Mouse (Mus musculus): ENCODE data around the gene Asrgl1. TPM values are rescaled to one million over a fixed set of nuclear protein-coding genes. Genes with fewer than 3 reads are reported as not detected.

Gene Asrgl1
- polyA plus RNA-seq, 1 experiment from 2014 or later = 13.6 TPM

GRCm38 (mm10) chr19:9119655-9120425 lies 15.6 kb downstream of the Asrgl1 start:
- peaks cover 16% of the 10 kb centered on the region; the same call in 1 of the 2 replicates for H3K36me3 ChIP-seq
- no peak overlapping the region for H3K4me3 ChIP-seq (replicated peaks)
- no peak overlapping the region for H3K9ac ChIP-seq (replicated peaks)
- no peaks in the 10 kb centered on the region for H3K27me3 ChIP-seq
- 90% methylated on average over 3 of the region's 3 CpGs for WGBS
- H3K9me3 ChIP-seq = no peaks in the 10 kb centered on the region
- H3K4me1 ChIP-seq (replicated peaks) = no peaks in the 10 kb centered on the region
- ATAC-seq = no peak
- H3K27ac ChIP-seq = no peak overlapping the region
- no peak overlapping the region for H3K4me2 ChIP-seq (replicated peaks)

GRCm38 (mm10) chr19:9117275-9117674 lies 18.2 kb downstream of the Asrgl1 start:
- no peak overlapping the region for H3K27ac ChIP-seq
- H3K4me1 ChIP-seq (replicated peaks) = no peaks in the 10 kb centered on the region
- no peak overlapping the region for H3K4me2 ChIP-seq (replicated peaks)
- peak; percentile 72; the same call in 1 of the 2 replicates for ATAC-seq
- no peak overlapping the region for H3K4me3 ChIP-seq (replicated peaks)
- WGBS = 87% methylated on average over 5 of the region's 5 CpGs
- H3K9ac ChIP-seq (replicated peaks) = no peak overlapping the region
- no peaks in the 10 kb centered on the region for H3K27me3 ChIP-seq
- no peaks in the 10 kb centered on the region for H3K9me3 ChIP-seq
- peaks cover 32% of the 10 kb centered on the region for H3K36me3 ChIP-seq

- 87% methylated on average over 4 of the region's 4 CpGs for WGBS
These were observed 19.2 kb downstream of the Asrgl1 start for GRCm38 (mm10) chr19:9116268-9116667.

DNA sequence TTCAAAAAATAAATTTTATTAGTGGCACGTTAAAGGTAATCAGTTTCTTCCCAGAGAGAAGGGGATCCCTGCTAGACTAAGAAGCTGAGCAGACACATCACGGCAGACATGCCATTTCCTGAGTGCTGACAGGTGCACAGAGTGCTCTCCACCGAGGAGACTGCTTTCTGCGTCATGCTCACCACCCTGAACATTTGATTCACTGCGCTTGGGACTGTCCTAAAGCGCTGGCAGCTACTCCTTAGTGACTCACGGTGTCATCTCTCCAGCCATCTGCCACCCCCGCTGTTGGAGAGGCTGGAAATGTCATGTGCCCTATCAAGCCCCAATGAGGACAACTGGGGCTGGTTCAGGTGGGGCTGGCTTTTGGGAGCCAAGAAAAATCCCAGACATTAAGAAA lies 23.4 kb downstream of the Asrgl1 start:
- 78% methylated on average over 8 of the region's 8 CpGs for WGBS
- peaks cover 28% of the 10 kb centered on the region for H3K36me3 ChIP-seq
- H3K4me3 ChIP-seq (replicated peaks) = no peak overlapping the region
- no peaks in the 10 kb centered on the region for H3K9me3 ChIP-seq
- H3K9ac ChIP-seq (replicated peaks) = no peak overlapping the region
- no peak for ATAC-seq
- no peak overlapping the region for H3K27ac ChIP-seq
- no peaks in the 10 kb centered on the region for H3K27me3 ChIP-seq
- no peak overlapping the region for H3K4me2 ChIP-seq (replicated peaks)
- no peaks in the 10 kb centered on the region for H3K4me1 ChIP-seq (replicated peaks)

More at GRCm38 (mm10) chr19:9116268-9116667, 19.2 kb downstream of the Asrgl1 start:
- H3K9me3 ChIP-seq = no peaks in the 10 kb centered on the region
- H3K9ac ChIP-seq (replicated peaks) = no peak overlapping the region
- no peak overlapping the region for H3K4me2 ChIP-seq (replicated peaks)
- H3K4me3 ChIP-seq (replicated peaks) = no peak overlapping the region
- no peaks in the 10 kb centered on the region for H3K4me1 ChIP-seq (replicated peaks)
- ATAC-seq = no peak
- H3K36me3 ChIP-seq = peaks cover 32% of the 10 kb centered on the region
- no peaks in the 10 kb centered on the region for H3K27me3 ChIP-seq
- no peak overlapping the region for H3K27ac ChIP-seq

- no peaks in the 10 kb centered on the region for H3K27me3 ChIP-seq
- H3K27ac ChIP-seq = no peak overlapping the region
These were observed 25.1 kb downstream of the Asrgl1 start for GRCm38 (mm10) chr19:9110182-9110869.

GRCm38 (mm10) chr19:9108536-9108935 lies 26.9 kb downstream of the Asrgl1 start:
- Histone ChIP-seq H3K4me1 (replicated peaks) (no peaks in the 10 kb centered on the region), H3K27me3 (no peaks in the 10 kb centered on the region), H3K4me3 (replicated peaks) (no peak overlapping the region), H3K9me3 (no peaks in the 10 kb centered on the region), H3K36me3 (peaks cover 9% of the 10 kb centered on the region; the same call in 1 of the 2 replicates), H3K9ac (replicated peaks) (no peak overlapping the region), H3K27ac (no peak overlapping the region), H3K4me2 (replicated peaks) (no peak overlapping the region)
- ATAC-seq = no peak
- WGBS = 98% methylated on average over 1 of the region's 1 CpGs

More at GRCm38 (mm10) chr19:9110182-9110869, 25.1 kb downstream of the Asrgl1 start:
- 60% methylated on average over 4 of the region's 4 CpGs for WGBS
- H3K4me3 ChIP-seq (replicated peaks) = no peak overlapping the region
- H3K9me3 ChIP-seq = no peaks in the 10 kb centered on the region
- no peaks in the 10 kb centered on the region for H3K4me1 ChIP-seq (replicated peaks)
- H3K9ac ChIP-seq (replicated peaks) = no peak overlapping the region
- H3K36me3 ChIP-seq = peaks cover 19% of the 10 kb centered on the region
- H3K4me2 ChIP-seq (replicated peaks) = no peak overlapping the region
- peak; percentile 91 for ATAC-seq

DNA sequence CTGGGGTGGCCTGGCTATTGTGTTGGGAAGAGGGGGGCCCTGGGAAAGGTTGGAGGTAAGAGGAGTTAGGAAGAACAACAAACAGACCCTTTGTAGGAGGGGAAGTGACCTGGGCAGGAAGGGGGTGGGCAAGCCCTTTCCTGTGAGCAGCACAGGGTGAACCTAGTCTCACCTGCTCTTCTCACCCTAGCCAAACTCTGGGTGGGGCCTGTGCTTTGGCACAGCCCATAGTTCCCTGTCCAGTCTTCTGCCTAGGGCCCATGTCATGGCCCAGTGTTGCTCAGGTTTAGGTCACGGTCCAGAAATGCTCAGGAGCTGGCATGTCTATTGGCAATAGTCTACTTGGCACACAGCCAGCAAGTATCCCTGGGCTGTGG lies 28.1 kb downstream of the Asrgl1 start:
- H3K4me2 ChIP-seq (replicated peaks) = no peak overlapping the region
- H3K27me3 ChIP-seq = no peaks in the 10 kb centered on the region
- H3K9me3 ChIP-seq = no peaks in the 10 kb centered on the region
- H3K4me3 ChIP-seq (replicated peaks) = no peak overlapping the region
- ATAC-seq = no peak
- no peaks in the 10 kb centered on the region for H3K36me3 ChIP-seq
- no peaks in the 10 kb centered on the region for H3K4me1 ChIP-seq (replicated peaks)
- no peak overlapping the region for H3K9ac ChIP-seq (replicated peaks)
- WGBS = 85% methylated on average over 1 of the region's 1 CpGs
- no peak overlapping the region for H3K27ac ChIP-seq

DNA sequence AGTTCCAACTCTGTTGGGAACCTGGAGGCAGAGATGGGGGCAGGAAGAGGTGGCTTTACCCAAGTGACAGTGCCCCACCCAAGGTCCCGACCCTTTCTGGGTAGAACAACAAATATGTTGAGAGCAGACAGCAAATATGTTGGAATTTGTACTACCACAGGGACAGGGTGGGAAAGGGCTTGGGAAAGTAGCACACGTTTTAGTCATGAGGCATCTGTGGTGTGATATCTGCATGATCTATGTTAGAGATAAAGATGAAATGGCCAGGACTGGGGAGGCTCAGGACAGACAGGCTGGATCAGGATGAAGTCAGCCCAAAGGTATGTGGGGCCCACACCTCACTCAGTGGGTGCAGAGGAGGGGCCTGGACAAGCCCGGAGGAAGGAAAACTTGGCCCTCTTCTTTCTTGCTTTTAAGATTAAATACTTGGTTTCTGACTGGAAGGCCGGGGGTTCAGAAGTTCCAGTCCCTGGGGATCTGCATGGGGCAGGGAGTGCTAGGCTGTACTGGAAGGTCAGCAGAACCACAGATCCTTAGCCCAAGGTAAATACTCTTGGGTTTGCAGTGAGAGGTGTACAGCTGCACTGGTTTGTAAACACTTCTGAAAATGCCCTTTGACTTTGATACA lies 28.6 kb downstream of the Asrgl1 start:
- Histone ChIP-seq H3K27me3 (no peaks in the 10 kb centered on the region), H3K27ac (no peak overlapping the region), H3K4me3 (replicated peaks) (no peak overlapping the region), H3K36me3 (no peaks in the 10 kb centered on the region), H3K4me1 (replicated peaks) (no peaks in the 10 kb centered on the region), H3K9me3 (no peaks in the 10 kb centered on the region), H3K9ac (replicated peaks) (no peak overlapping the region), H3K4me2 (replicated peaks) (no peak overlapping the region)
- 62% methylated on average over 4 of the region's 4 CpGs for WGBS
- ATAC-seq = no peak

DNA sequence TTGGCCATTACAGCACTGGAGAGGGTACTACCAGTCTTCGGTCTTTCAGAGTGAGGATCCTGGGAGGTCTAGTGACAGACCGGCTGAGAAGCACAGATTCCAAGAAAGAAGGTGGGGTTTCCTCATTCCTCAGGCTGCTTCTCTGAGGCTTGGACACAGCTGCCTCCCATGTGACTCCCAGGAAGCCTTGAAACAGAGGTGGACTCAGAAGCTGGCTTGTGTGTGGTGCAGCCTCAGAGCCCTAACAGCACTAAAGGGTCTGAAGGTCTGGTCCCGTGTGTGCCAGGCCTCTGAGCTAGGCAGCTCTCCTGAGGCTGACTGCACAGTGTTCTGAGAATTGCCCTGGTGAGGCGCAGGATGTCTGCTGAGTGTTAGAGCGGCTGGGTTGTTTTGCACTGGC lies 29.3 kb downstream of the Asrgl1 start:
- Histone ChIP-seq H3K9ac (replicated peaks) (no peak overlapping the region), H3K36me3 (no peaks in the 10 kb centered on the region), H3K4me1 (replicated peaks) (no peaks in the 10 kb centered on the region), H3K27me3 (no peaks in the 10 kb centered on the region), H3K27ac (no peak overlapping the region), H3K4me2 (replicated peaks) (no peak overlapping the region), H3K9me3 (no peaks in the 10 kb centered on the region), H3K4me3 (replicated peaks) (no peak overlapping the region)
- ATAC-seq = no peak
- 74% methylated on average over 5 of the region's 5 CpGs for WGBS

- Histone ChIP-seq H3K9ac (replicated peaks) (no peak overlapping the region), H3K4me1 (replicated peaks) (no peaks in the 10 kb centered on the region), H3K27ac (no peak overlapping the region), H3K4me3 (replicated peaks) (no peak overlapping the region), H3K27me3 (no peaks in the 10 kb centered on the region), H3K9me3 (no peaks in the 10 kb centered on the region), H3K4me2 (replicated peaks) (no peak overlapping the region), H3K36me3 (no peaks in the 10 kb centered on the region)
- no peak for ATAC-seq
- WGBS = 72% methylated on average over 3 of the region's 3 CpGs
These were observed 30.2 kb downstream of the Asrgl1 start for GRCm38 (mm10) chr19:9105101-9105685.

DNA sequence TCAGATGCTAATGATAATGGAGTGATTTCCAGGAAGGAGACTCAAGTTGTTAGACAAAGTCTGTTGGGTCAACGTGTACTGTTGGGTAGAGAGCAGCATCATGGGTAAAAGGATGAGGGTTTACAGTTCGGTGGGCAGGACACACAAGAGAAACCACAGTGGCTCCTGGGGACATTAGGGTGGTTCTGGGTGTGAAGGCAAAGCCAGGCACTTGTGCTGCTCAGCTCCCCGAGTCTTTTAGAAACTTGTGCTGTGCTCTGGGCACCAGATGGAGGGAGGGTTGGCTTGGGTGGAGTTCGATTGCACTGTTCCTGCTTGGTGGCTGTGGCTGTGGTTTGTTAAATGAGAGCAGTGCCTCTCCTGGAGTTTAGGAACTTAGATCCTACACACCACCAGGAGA lies 31.4 kb downstream of the Asrgl1 start:
- H3K36me3 ChIP-seq = no peaks in the 10 kb centered on the region
- H3K27me3 ChIP-seq = no peaks in the 10 kb centered on the region
- H3K27ac ChIP-seq = no peak overlapping the region
- H3K4me1 ChIP-seq (replicated peaks) = no peaks in the 10 kb centered on the region
- no peak overlapping the region for H3K4me2 ChIP-seq (replicated peaks)
- H3K9ac ChIP-seq (replicated peaks) = no peak overlapping the region
- H3K4me3 ChIP-seq (replicated peaks) = no peak overlapping the region
- ATAC-seq = no peak
- WGBS = 71% methylated on average over 4 of the region's 4 CpGs
- H3K9me3 ChIP-seq = no peaks in the 10 kb centered on the region

DNA sequence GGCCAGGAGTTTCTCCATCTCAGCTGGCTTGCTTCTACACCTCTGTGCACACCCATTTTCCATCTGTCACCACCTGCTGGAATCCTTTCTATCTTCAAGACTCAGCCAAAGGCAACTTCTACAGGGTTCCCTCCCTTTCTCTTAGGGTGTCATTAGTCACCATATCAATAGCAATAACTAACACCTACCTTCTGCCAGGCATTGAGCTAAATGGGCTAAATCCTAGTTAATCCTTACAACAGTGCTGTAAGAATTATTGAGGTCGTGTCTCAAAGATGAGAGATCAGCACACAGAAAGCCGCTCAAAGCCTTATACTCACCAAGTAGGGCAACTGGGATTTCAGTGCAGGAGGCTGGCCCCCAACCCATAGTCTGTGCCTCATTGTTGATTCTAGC lies 34.4 kb downstream of the Asrgl1 start:
- H3K36me3 ChIP-seq = no peaks in the 10 kb centered on the region
- no peak overlapping the region for H3K9ac ChIP-seq (replicated peaks)
- H3K27me3 ChIP-seq = no peaks in the 10 kb centered on the region
- H3K4me3 ChIP-seq (replicated peaks) = no peak overlapping the region
- no peaks in the 10 kb centered on the region for H3K9me3 ChIP-seq
- H3K4me1 ChIP-seq (replicated peaks) = no peaks in the 10 kb centered on the region
- no peak overlapping the region for H3K4me2 ChIP-seq (replicated peaks)
- no peak overlapping the region for H3K27ac ChIP-seq
- ATAC-seq = no peak
- 63% methylated on average over 2 of the region's 2 CpGs for WGBS
